Mouse (Mus musculus) forebrain, embryonic 15.5 days (tissue): ENCODE measurements around the gene Atp13a3. TPM values are rescaled to one million over a fixed set of nuclear protein-coding genes. Genes with fewer than 3 reads are reported as not detected.
"Not testable (repeated sequence)": the region's sequence is repeated elsewhere in the genome, so short reads cannot be mapped to it uniquely, and the experiment has no call there.

Experiments
- ATAC-seq: fragments of 200-750 bp; cut with Nextera tagmentation; replicated peaks from 2 replicates; pipeline ENCODE4 v1.8.0; 2017; ENCODE audit warnings: mild to moderate bottlenecking, moderate TSS enrichment, moderate library complexity
- H3K27ac ChIP-seq: fragments of 300-500 bp; sonication (generic); replicated peaks from 2 replicates; pipeline ENCODE4 v1.5.1; 2015; ENCODE audit warnings: mild to moderate bottlenecking, inconsistent platforms
- H3K27me3 ChIP-seq: fragments of 300-500 bp; sonication (generic); 2 replicates; pipeline ENCODE4 v1.6.1; 2015; ENCODE audit warnings: inconsistent platforms
- H3K36me3 ChIP-seq: fragments of 300-500 bp; sonication (generic); 2 replicates; pipeline ENCODE4 v1.6.1; 2015; ENCODE audit warnings: mild to moderate bottlenecking, inconsistent platforms
- H3K4me1 ChIP-seq: fragments of 300-500 bp; sonication (generic); 2 replicates; pipeline ENCODE4 v1.6.1; 2015; ENCODE audit warnings: inconsistent platforms
- H3K4me2 ChIP-seq: fragments of 300-500 bp; sonication (generic); replicated peaks from 2 replicates; pipeline ENCODE4 v1.6.1; 2015; ENCODE audit warnings: mild to moderate bottlenecking, inconsistent platforms
- H3K4me3 ChIP-seq: fragments of 300-500 bp; sonication (generic); 2 replicates; pipeline ENCODE4 v1.5.1; 2015; ENCODE audit warnings: mild to moderate bottlenecking, inconsistent platforms
- H3K9ac ChIP-seq: fragments of 300-500 bp; sonication (generic); replicated peaks from 2 replicates; pipeline ENCODE4 v1.6.1; 2015; ENCODE audit warnings: mild to moderate bottlenecking, inconsistent platforms
- H3K9me3 ChIP-seq: fragments of 300-500 bp; sonication (generic); 2 replicates; pipeline ENCODE4 v1.6.1; 2016; ENCODE audit warnings: inconsistent platforms
- WGBS: fragments of 180-500 bp; shearing (Covaris S2); methylation state at CpG from one replicate; pipeline ENCODE4 v1.1.7; 2015; ENCODE audit warnings: mixed read lengths; 5-methylcytosine and 5-hydroxymethylcytosine counted together
- polyA plus RNA-seq: library from polyadenylated mRNA; unstranded; fragments of >200 nt; fragmentation: Nextera tagmentation; extraction: Ambion mirVana; gene quantifications from 2 replicates; pipeline ENCODE4 v1.2.1, GENCODE M21; 2015

The Atp13a3 gene
- polyA plus RNA-seq = 9.2 and 10.8 TPM in 2 replicates

- Histone ChIP-seq H3K4me2 (no peak within 1 kb of the TSS), H3K4me1 (no peaks in the 10 kb centered on the region), H3K27me3 (no peaks in the 10 kb centered on the region), H3K27ac (no peak within 1 kb of the TSS), H3K9me3 (no peaks in the 10 kb centered on the region), H3K36me3 (no peaks in the 10 kb centered on the region), H3K4me3 (no peak within 1 kb of the TSS), H3K9ac (no peak within 1 kb of the TSS)
- 77% methylated on average over 11 of the region's 11 CpGs for WGBS
- ATAC-seq = no peak
Observed at GRCm38 (mm10) chr16:30405925-30406670, at the start of gene Atp13a3. Gene Atp13a3, minus strand, starts transcription at chr16:30405975.

DNA sequence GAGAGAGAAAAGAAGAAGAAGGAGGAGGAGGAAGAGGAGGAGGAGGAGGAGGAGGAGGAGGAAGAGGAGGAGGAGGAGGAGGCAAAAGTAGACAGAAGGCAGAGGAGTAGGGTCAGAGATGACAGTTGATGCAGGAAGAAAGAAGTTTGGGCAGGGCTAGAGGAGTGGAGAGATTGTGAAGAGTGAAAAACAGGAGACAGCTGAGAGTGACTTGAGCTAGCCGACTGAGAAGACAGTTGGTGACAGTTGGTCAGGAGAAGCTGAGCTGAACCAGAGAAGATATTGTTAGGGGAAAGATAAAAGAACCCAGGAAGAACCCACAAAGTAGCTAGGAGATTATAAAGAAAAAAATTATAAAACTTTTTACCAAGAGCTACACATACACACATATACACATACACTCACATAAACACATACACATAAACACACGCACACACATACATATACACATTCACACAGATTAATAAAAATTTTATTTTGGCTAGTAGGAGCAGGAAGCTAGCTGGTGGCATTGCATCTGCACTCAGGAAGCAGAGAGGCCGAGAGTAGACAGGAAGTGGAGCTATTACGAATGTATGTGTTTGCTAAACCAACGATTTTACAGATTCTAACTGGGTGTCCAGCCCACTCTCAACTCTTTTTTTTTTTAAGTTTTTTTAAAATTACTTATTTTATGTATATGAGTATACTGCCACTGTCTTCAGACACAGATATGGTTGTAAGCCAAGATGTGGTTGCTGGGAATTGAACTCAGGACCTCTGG, 47.6 kb upstream of the Atp13a3 start:
- Histone ChIP-seq H3K36me3 (no peaks in the 10 kb centered on the region), H3K9me3 (no peaks in the 10 kb centered on the region), H3K4me1 (no peaks in the 10 kb centered on the region), H3K27ac (no peak overlapping the region), H3K27me3 (no peaks in the 10 kb centered on the region), H3K4me3 (no peak overlapping the region), H3K4me2 (no peak overlapping the region), H3K9ac (no peak overlapping the region)
- 84% methylated on average over 5 of the region's 5 CpGs for WGBS
- no peak for ATAC-seq

- not testable (repeated sequence) for H3K36me3 ChIP-seq, H3K27me3 ChIP-seq, H3K4me2 ChIP-seq, H3K4me3 ChIP-seq, ATAC-seq, H3K27ac ChIP-seq, H3K9me3 ChIP-seq, H3K9ac ChIP-seq, H3K4me1 ChIP-seq
- 93% methylated on average over 2 of the region's 2 CpGs for WGBS
Observed at GRCm38 (mm10) chr16:30451174-30451573, 45.4 kb upstream of the Atp13a3 start.

DNA sequence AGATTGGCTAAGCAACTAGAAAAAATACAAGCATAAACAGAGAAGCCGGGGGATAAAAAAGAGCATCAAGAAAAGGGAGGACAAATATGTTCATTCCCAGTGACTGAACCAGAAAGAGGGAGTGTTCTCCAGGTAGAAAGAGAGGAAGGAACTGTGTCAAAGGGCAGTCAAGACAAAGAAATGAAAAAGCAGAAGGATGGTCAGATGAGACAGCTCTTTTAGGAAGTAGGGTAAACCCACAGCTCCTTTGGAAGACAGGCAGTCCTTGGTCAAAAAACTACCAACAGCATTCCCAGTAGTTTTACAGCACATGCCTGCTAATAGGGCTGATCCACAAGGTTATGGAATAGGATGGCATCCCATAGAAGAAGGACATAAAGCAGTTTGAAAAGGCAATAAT, 43.2 kb upstream of the Atp13a3 start:
- H3K9me3 ChIP-seq = no peaks in the 10 kb centered on the region
- H3K36me3 ChIP-seq = no peaks in the 10 kb centered on the region
- H3K4me1 ChIP-seq = no peaks in the 10 kb centered on the region
- no peak overlapping the region for H3K9ac ChIP-seq
- WGBS = 100% methylated on average over 1 of the region's 1 CpGs
- no peak overlapping the region for H3K4me3 ChIP-seq
- ATAC-seq = no peak
- H3K27me3 ChIP-seq = no peaks in the 10 kb centered on the region
- no peak overlapping the region for H3K27ac ChIP-seq
- no peak overlapping the region for H3K4me2 ChIP-seq

DNA sequence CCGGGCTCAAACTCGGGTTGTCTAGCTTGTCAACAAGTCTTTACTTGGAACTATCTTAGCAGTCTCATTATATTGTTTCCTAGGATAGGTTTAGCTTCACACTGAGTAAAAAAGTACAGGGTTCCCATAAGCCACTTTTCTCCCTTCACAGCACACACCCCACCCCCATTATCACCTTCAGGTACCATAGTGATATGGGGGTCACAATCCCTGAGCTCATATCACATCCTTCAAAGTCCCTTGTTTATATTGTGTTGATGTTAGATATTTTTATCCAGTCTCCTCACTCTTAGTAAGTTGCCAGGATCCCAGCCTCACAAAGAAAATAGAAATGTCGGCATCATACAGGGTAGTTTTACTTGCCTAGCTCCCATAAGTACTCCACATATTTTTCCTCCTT, 42.4 kb upstream of the Atp13a3 start:
- Histone ChIP-seq H3K4me3 (no peak overlapping the region), H3K27me3 (no peaks in the 10 kb centered on the region), H3K4me2 (no peak overlapping the region), H3K9ac (no peak overlapping the region), H3K36me3 (no peaks in the 10 kb centered on the region), H3K4me1 (no peaks in the 10 kb centered on the region), H3K9me3 (no peaks in the 10 kb centered on the region), H3K27ac (no peak overlapping the region)
- 81% methylated on average over 3 of the region's 3 CpGs for WGBS
- no peak for ATAC-seq

- Histone ChIP-seq H3K36me3 (no peaks in the 10 kb centered on the region), H3K9ac (no peak overlapping the region), H3K9me3 (no peaks in the 10 kb centered on the region), H3K4me1 (no peaks in the 10 kb centered on the region), H3K27ac (no peak overlapping the region), H3K4me3 (no peak overlapping the region), H3K4me2 (no peak overlapping the region), H3K27me3 (no peaks in the 10 kb centered on the region)
- WGBS = 83% methylated on average over 4 of the region's 4 CpGs
- ATAC-seq = no peak
Observed at GRCm38 (mm10) chr16:30447642-30448041, 41.9 kb upstream of the Atp13a3 start.

DNA sequence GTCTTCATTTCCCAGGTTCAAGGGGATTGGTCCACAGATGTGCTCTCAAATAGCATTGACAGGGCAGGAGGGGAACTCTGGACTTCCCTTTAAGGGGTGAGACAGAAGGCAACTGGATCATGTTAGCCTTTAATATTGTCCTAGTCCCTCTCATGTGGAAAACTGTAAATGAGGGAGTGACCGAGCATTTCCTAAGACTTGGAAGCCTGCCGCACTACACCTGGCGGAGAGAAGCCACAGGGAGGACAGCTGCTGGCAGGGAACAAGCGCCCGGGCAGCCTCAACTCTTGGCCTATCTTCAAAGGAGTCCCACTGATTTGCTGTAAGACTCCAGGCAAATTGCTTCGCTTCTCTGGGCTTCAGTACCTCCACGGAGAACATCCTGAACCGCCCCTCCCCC, 37.6 kb upstream of the Atp13a3 start:
- Histone ChIP-seq H3K4me2 (no peak overlapping the region), H3K4me3 (no peak overlapping the region), H3K9ac (no peak overlapping the region), H3K4me1 (no peaks in the 10 kb centered on the region), H3K27me3 (no peaks in the 10 kb centered on the region), H3K36me3 (no peaks in the 10 kb centered on the region), H3K27ac (no peak overlapping the region), H3K9me3 (no peaks in the 10 kb centered on the region)
- no peak for ATAC-seq
- WGBS = 40% methylated on average over 8 of the region's 8 CpGs

DNA sequence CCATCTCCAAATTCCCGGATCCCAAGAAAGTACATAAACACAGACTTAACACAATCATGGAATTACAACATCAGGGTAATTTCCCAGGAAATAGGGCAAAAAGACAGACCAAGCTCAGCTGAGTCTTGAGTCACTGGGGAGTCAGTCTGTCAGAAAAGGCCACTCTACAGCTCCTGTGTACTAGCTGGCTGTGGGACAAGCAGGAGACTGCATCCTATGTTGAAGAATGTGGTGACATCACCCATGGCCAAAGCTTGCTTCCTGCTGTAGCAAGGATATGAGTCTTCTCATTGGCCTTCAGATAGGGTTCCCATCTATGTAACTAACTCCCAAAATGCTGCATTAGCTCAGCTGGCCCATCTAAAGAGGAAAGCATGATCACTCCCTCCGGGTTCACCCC, 36.7 kb upstream of the Atp13a3 start:
- Histone ChIP-seq H3K9me3 (no peaks in the 10 kb centered on the region), H3K27me3 (no peaks in the 10 kb centered on the region), H3K4me3 (no peak overlapping the region), H3K27ac (no peak overlapping the region), H3K4me1 (no peaks in the 10 kb centered on the region), H3K9ac (no peak overlapping the region), H3K4me2 (no peak overlapping the region), H3K36me3 (no peaks in the 10 kb centered on the region)
- no peak for ATAC-seq
- WGBS = 91% methylated on average over 2 of the region's 2 CpGs

DNA sequence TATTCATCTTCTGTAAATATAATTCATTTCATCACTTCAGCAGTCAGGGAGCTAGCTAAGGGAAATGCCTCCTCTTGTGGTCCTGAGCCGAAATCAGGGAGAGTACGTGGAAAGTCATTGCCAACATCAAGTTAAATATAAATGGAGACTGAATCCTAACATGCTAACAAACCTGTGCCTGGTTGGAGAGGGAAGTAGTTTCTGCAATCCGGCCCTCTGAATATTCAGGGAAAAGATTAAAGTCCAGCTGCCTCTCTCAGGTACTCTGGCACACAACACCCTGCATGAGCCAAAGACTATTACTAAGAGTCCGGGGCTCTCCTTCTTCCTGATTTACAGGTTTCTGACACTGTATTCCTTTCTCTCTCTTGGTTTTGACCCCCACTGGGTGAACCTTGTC, 35.6 kb upstream of the Atp13a3 start:
- whole genome bisulfite sequencing = 87% methylated on average over 4 of the region's 4 CpGs
- no peaks in the 10 kb centered on the region for H3K4me1 ChIP-seq

GRCm38 (mm10) chr16:30439841-30440240, 34.1 kb upstream of the Atp13a3 start:
- 85% methylated on average over 5 of the region's 5 CpGs for WGBS
- no peak for ATAC-seq
- Histone ChIP-seq H3K9ac (no peak overlapping the region), H3K4me2 (no peak overlapping the region), H3K4me1 (no peaks in the 10 kb centered on the region), H3K9me3 (no peaks in the 10 kb centered on the region), H3K36me3 (no peaks in the 10 kb centered on the region), H3K27me3 (no peaks in the 10 kb centered on the region), H3K27ac (no peak overlapping the region), H3K4me3 (no peak overlapping the region)

More for the DNA sequence above, 35.6 kb upstream of the Atp13a3 start:
- Histone ChIP-seq H3K4me2 (no peak overlapping the region), H3K9me3 (no peaks in the 10 kb centered on the region), H3K9ac (no peak overlapping the region), H3K27me3 (no peaks in the 10 kb centered on the region), H3K36me3 (no peaks in the 10 kb centered on the region), H3K27ac (no peak overlapping the region), H3K4me3 (no peak overlapping the region)
- ATAC-seq = no peak

DNA sequence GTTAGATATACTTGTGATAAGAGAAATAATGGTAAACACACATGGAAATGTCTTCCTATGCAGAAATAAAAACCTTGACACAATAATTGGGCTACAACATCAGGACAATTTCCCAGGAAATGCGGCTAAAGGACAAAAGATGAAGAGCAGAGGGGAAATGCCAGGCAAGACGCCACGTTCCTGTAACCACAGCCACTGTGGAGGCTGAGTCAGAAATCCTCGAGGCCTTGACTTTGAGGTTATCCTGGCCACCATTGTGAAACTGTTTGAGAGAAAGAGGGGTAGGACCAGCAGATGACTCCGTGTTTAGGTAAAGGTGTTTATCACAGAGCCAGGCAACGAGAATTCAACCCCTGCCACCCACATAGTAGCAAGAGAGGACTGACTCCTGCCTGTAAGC, 33.6 kb upstream of the Atp13a3 start:
- Histone ChIP-seq H3K9me3 (no peaks in the 10 kb centered on the region), H3K4me2 (no peak overlapping the region), H3K9ac (no peak overlapping the region), H3K36me3 (no peaks in the 10 kb centered on the region), H3K4me1 (no peaks in the 10 kb centered on the region), H3K27ac (no peak overlapping the region), H3K27me3 (no peaks in the 10 kb centered on the region), H3K4me3 (no peak overlapping the region)
- ATAC-seq = no peak
- 83% methylated on average over 6 of the region's 6 CpGs for WGBS

- WGBS = 76% methylated on average over 7 of the region's 7 CpGs
- no peaks in the 10 kb centered on the region for H3K9me3 ChIP-seq
- no peaks in the 10 kb centered on the region for H3K4me1 ChIP-seq
- H3K4me2 ChIP-seq = no peak overlapping the region
- no peak for ATAC-seq
- no peak overlapping the region for H3K27ac ChIP-seq
- no peaks in the 10 kb centered on the region for H3K36me3 ChIP-seq
- no peak overlapping the region for H3K9ac ChIP-seq
- H3K27me3 ChIP-seq = no peaks in the 10 kb centered on the region
- no peak overlapping the region for H3K4me3 ChIP-seq
Observed at GRCm38 (mm10) chr16:30436276-30436675, 30.5 kb upstream of the Atp13a3 start.
